ENCODE assay signal across 8 mouse cellular contexts in the genomic region with DNA sequence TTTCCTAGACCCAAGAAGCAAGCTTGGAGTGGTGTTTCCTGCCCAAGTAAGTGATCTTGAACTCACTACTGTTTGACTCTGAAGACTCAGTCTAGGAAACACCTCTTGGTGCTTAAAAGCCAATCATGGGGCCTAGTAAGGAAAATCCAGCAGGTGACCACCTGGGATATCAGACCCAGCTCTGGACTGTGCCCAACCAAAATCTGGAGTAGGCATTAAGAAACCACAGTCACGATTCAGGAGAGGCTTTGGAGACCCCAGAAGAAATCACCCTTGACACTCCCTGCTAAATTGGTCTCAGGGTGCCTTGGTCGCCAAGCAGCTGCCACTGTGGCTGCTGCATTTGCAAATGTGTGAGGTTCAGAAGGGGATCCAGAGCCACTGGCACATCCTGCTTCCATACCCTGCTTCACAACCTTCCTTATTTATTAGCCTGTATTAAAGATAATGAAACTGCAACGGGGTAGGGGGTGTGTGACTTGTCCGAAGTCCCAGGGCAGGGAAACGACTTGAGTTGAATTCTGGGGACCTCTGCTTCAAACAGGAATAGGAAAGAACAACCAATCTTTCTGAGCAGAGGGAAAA. TPM values are rescaled to one million over a fixed set of nuclear protein-coding genes. Genes with fewer than 3 reads are reported as not detected.
DNase-seq lines count a peak whose midpoint lies in the region; ATAC-seq and TF ChIP-seq lines count a peak whose summit lies in the region.

No protein-coding gene starts in this region.

- peaks cover 97% of the 10 kb centered on the region for H3K27me3 ChIP-seq in lung, embryonic 15.5 days
- peaks cover 73% of the 10 kb centered on the region for H3K27me3 ChIP-seq in forebrain, embryonic 12.5 days
- peaks cover 71% of the 10 kb centered on the region for H3K27me3 ChIP-seq in limb, embryonic 14.5 days (ENCODE audit: control insufficient read depth, insufficient read depth, low read length)
- peaks cover 85% of the 10 kb centered on the region for H3K27me3 ChIP-seq in stomach, embryonic 15.5 days (replicated peaks)

- no peaks in the 10 kb centered on the region for H3K36me3 ChIP-seq in lung, embryonic 15.5 days
- H3K36me3 ChIP-seq in forebrain, embryonic 12.5 days (replicated peaks) = no peaks in the 10 kb centered on the region
- no peaks in the 10 kb centered on the region for H3K36me3 ChIP-seq in limb, embryonic 14.5 days (ENCODE audit: control insufficient read depth, insufficient read depth, low read length)
- H3K36me3 ChIP-seq in stomach, embryonic 15.5 days = no peaks in the 10 kb centered on the region

- peaks cover 10% of the 10 kb centered on the region for H3K4me1 ChIP-seq in lung, embryonic 15.5 days
- peaks cover 2% of the 10 kb centered on the region for H3K4me1 ChIP-seq in lung, adult 2 months (ENCODE audit: control insufficient read depth, insufficient read depth, low read length)
- H3K4me1 ChIP-seq in forebrain, embryonic 12.5 days = peaks cover 46% of the 10 kb centered on the region
- peaks cover 10% of the 10 kb centered on the region for H3K4me1 ChIP-seq in limb, embryonic 14.5 days (ENCODE audit: control insufficient read depth, insufficient read depth, low read length)
- peaks cover 9% of the 10 kb centered on the region for H3K4me1 ChIP-seq in stomach, embryonic 15.5 days

- peak overlapping the region; percentile 45 for H3K4me3 ChIP-seq in lung, embryonic 15.5 days
- H3K4me3 ChIP-seq in lung, adult 2 months (replicated peaks; ENCODE audit: extremely low read depth, low read depth, low read length) = no peak overlapping the region
- peak overlapping the region; percentile 63 for H3K4me3 ChIP-seq in forebrain, embryonic 12.5 days (replicated peaks)
- peak overlapping the region; percentile 53 for H3K4me3 ChIP-seq in limb, embryonic 14.5 days (replicated peaks; ENCODE audit: low read length)
- peak overlapping the region; percentile 41 for H3K4me3 ChIP-seq in stomach, embryonic 15.5 days (replicated peaks)

- H3K4me2 ChIP-seq in lung, embryonic 15.5 days = peak overlapping the region; percentile 83; the same call in 1 of the 2 replicates
- peak overlapping the region; percentile 77 for H3K4me2 ChIP-seq in forebrain, embryonic 12.5 days
- peak overlapping the region; percentile 97 for H3K4me2 ChIP-seq in limb, embryonic 14.5 days (replicated peaks; ENCODE audit: low read depth, low read length, severe bottlenecking)
- peak overlapping the region; percentile 89 for H3K4me2 ChIP-seq in stomach, embryonic 15.5 days

- ATAC-seq in lung, embryonic 15.5 days (ENCODE audit: borderline replicate concordance, extremely low read depth, low FRiP score, low TSS enrichment) = no peak
- no peak for ATAC-seq in forebrain, embryonic 12.5 days (ENCODE audit: low FRiP score)
- ATAC-seq in limb, embryonic 14.5 days (ENCODE audit: low FRiP score, low read depth) = no peak
- ATAC-seq in stomach, embryonic 15.5 days (ENCODE audit: insufficient read depth, low FRiP score, low read depth) = no peak
- no peak for ATAC-seq in inflammation-experienced regulatory T-cells, adult 6 months

- 5% methylated on average over 5 of the region's 5 CpGs for WGBS in lung, embryonic 15.5 days
- WGBS in lung, adult 2 months = 13% methylated on average over 5 of the region's 5 CpGs
- WGBS in forebrain, embryonic 12.5 days = 3% methylated on average over 5 of the region's 5 CpGs
- WGBS in limb, embryonic 14.5 days = 10% methylated on average over 5 of the region's 5 CpGs
- WGBS in stomach, embryonic 15.5 days = 8% methylated on average over 5 of the region's 5 CpGs

- TF ChIP-seq CTCF in lung, adult 2 months (IDR thresholded peaks at IDR 0.05; ENCODE audit: insufficient read depth, low read length) = no peak

- no peak overlapping the region for H3K9ac ChIP-seq in lung, embryonic 15.5 days
- peak overlapping the region; percentile 99 for H3K9ac ChIP-seq in forebrain, embryonic 12.5 days
- H3K9ac ChIP-seq in limb, embryonic 14.5 days (ENCODE audit: low read depth, low read length, severe bottlenecking) = peak overlapping the region; percentile 66; the same call in 1 of the 2 replicates
- H3K9ac ChIP-seq in stomach, embryonic 15.5 days = no peak overlapping the region

- no peak for DNase-seq in lung, adult 2 months
- no peak for DNase-seq in limb, embryonic 14.5 days (ENCODE audit: low spot score)
- DNase-seq in left cerebral cortex, adult 8-10 months (ENCODE audit: low spot score in 2 of 2) = no peak
- no peak for DNase-seq in gastrocnemius, adult 18-20 months (ENCODE audit: low spot score)

- TF ChIP-seq POLR2A in lung, adult 2 months (IDR thresholded peaks at IDR 0.05; ENCODE audit: borderline replicate concordance, extremely low read depth, low read depth, low read length) = no peak
- TF ChIP-seq POLR2A in limb, embryonic 14.5 days (IDR thresholded peaks at IDR 0.05; ENCODE audit: borderline replicate concordance, extremely low read depth, insufficient read depth, insufficient read length) = no peak

- H3K27ac ChIP-seq in lung, embryonic 15.5 days = no peak overlapping the region
- peak overlapping the region; percentile 97 for H3K27ac ChIP-seq in forebrain, embryonic 12.5 days
- no peak overlapping the region for H3K27ac ChIP-seq in limb, embryonic 14.5 days (replicated peaks; ENCODE audit: low read depth, low read length)
- no peak overlapping the region for H3K27ac ChIP-seq in stomach, embryonic 15.5 days

- H3K9me3 ChIP-seq in lung, embryonic 15.5 days = no peaks in the 10 kb centered on the region
- no peaks in the 10 kb centered on the region for H3K9me3 ChIP-seq in forebrain, embryonic 12.5 days
- H3K9me3 ChIP-seq in limb, embryonic 14.5 days (ENCODE audit: control insufficient read depth, low read length) = no peaks in the 10 kb centered on the region
- no peaks in the 10 kb centered on the region for H3K9me3 ChIP-seq in stomach, embryonic 15.5 days

RNA-seq across cellular contexts. Expression of gene Lhx2, which starts 0.6 kb away (rescaled TPM):
- polyA plus RNA-seq in lung, embryonic 15.5 days (2015; fragmentation: Nextera tagmentation; extraction: Ambion mirVana) = 0.05 TPM in 1 of 2 replicates, not detected in the other
- not detected in 2 replicates for polyA plus RNA-seq in lung, adult 2 months (2012; rRNA removed)
- polyA plus RNA-seq in forebrain, embryonic 12.5 days (2016; fragmentation: Nextera tagmentation; extraction: Ambion mirVana) = 196 and 224 TPM in 2 replicates
- 27.5 and 37.0 TPM in 2 replicates for polyA plus RNA-seq in limb, embryonic 14.5 days (2012; rRNA removed)
- 8.7 and 11.4 TPM in 2 replicates for polyA plus RNA-seq in limb, embryonic 14.5 days (2014; fragmentation: Nextera tagmentation; extraction: Ambion mirVana)
- 0.15 and 0.41 TPM in 2 replicates for polyA plus RNA-seq in stomach, embryonic 15.5 days (2015; fragmentation: Nextera tagmentation; extraction: Ambion mirVana)
- total RNA-seq in left cerebral cortex, adult 8-10 months (2022) = 10 to 100 TPM; 55.7 to 61.8 (median 58.4) TPM
- not detected for total RNA-seq in gastrocnemius, adult 18-20 months (2021)
- polyA plus RNA-seq in inflammation-experienced regulatory T-cells, adult 6 months (2017; shearing (Covaris generic)) = under 1 TPM in 1 of 3 experiments, not detected in 2; 0.13 TPM

RNA-seq across cellular contexts. Expression of gene Dennd1a, which starts 51.2 kb away (rescaled TPM):
- 9.9 and 12.0 TPM in 2 replicates for polyA plus RNA-seq in lung, embryonic 15.5 days (2015; fragmentation: Nextera tagmentation; extraction: Ambion mirVana)
- 19.2 and 20.8 TPM in 2 replicates for polyA plus RNA-seq in lung, adult 2 months (2012; rRNA removed)
- polyA plus RNA-seq in forebrain, embryonic 12.5 days (2016; fragmentation: Nextera tagmentation; extraction: Ambion mirVana) = 23.4 and 30.3 TPM in 2 replicates
- 22.9 and 30.9 TPM in 2 replicates for polyA plus RNA-seq in limb, embryonic 14.5 days (2012; rRNA removed)
- polyA plus RNA-seq in limb, embryonic 14.5 days (2014; fragmentation: Nextera tagmentation; extraction: Ambion mirVana) = 11.8 and 12.9 TPM in 2 replicates
- polyA plus RNA-seq in stomach, embryonic 15.5 days (2015; fragmentation: Nextera tagmentation; extraction: Ambion mirVana) = 10.3 and 13.3 TPM in 2 replicates
- 10 to 100 TPM; 80.4 to 89.2 (median 83.8) TPM for total RNA-seq in left cerebral cortex, adult 8-10 months (2022)
- 10 to 100 TPM; 27.7 to 27.9 TPM for total RNA-seq in gastrocnemius, adult 18-20 months (2021)
- 10 to 100 TPM in 2 of 3 experiments, 1 to 10 TPM in 1; 9.3 to 16.0 (median 14.6) TPM for polyA plus RNA-seq in inflammation-experienced regulatory T-cells, adult 6 months (2017; shearing (Covaris generic))

Comparison
In these comparisons a context has a peak if more than half of its experiments do, and no peak if none do; other contexts are left out.
1. H3K9ac ChIP-seq: peak in forebrain, embryonic 12.5 days (single experiment) and limb, embryonic 14.5 days (single experiment); none in lung, embryonic 15.5 days (single experiment) and stomach, embryonic 15.5 days (single experiment).
2. Peak in every context shown above with its lines, with median percentiles within 50 percentile points of each other: H3K4me2 ChIP-seq.